Mouse (Mus musculus) bone marrow, adult 2 months (tissue): ENCODE measurements around the gene Aox2.

ENCODE experiments used
- CTCF ChIP-seq: fragments of 200-500 bp; IDR thresholded peaks from 2 replicates; pipeline ENCODE4 v1.5.1; 2011; ENCODE audit warnings: low read length, control low read depth; ENCODE audit not compliant: control insufficient read depth, insufficient read depth
- POLR2A ChIP-seq: fragments of 200-500 bp; IDR thresholded peaks from 2 replicates; pipeline ENCODE4 v1.6.1; 2011; ENCODE audit warnings: low read depth, mild to moderate bottlenecking, control low read depth, low read length, borderline replicate concordance; ENCODE audit not compliant: control insufficient read depth

DNA sequence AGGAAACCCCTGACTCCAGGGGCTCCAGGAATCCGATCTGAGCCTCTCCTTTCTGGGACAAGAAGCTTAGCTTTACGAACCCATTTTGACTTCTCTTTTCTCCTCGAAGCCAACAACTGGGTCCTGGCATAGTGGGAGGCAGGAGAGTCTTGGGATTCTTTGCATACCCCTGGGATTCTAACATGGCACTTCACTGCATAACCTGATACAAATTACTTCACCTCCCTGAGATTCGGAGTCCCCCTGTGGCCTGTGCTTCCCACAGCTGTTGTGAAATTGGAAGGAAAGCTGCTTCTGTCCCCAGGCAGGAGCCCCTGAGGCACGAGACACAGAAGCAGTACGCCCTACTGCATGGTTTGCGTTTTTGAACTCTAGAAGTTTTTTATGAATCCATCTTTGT lies 387 bp downstream of the Aox2 start:
- TF ChIP-seq CTCF, result no peak
- TF ChIP-seq POLR2A, result no peak
